Mouse (Mus musculus) lung, postnatal 0 days (tissue): ENCODE data around the gene C1d.

Source experiments
- CTCF ChIP-seq: IDR thresholded peaks from 2 replicates; pipeline ENCODE4 v1.5.1; 2016; ENCODE audit warnings: antibody characterized with exemption, mild to moderate bottlenecking
- EP300 ChIP-seq: IDR thresholded peaks from 2 replicates; pipeline ENCODE4 v1.6.1; 2016; ENCODE audit warnings: antibody characterized with exemption, mild to moderate bottlenecking, control low read depth

DNA sequence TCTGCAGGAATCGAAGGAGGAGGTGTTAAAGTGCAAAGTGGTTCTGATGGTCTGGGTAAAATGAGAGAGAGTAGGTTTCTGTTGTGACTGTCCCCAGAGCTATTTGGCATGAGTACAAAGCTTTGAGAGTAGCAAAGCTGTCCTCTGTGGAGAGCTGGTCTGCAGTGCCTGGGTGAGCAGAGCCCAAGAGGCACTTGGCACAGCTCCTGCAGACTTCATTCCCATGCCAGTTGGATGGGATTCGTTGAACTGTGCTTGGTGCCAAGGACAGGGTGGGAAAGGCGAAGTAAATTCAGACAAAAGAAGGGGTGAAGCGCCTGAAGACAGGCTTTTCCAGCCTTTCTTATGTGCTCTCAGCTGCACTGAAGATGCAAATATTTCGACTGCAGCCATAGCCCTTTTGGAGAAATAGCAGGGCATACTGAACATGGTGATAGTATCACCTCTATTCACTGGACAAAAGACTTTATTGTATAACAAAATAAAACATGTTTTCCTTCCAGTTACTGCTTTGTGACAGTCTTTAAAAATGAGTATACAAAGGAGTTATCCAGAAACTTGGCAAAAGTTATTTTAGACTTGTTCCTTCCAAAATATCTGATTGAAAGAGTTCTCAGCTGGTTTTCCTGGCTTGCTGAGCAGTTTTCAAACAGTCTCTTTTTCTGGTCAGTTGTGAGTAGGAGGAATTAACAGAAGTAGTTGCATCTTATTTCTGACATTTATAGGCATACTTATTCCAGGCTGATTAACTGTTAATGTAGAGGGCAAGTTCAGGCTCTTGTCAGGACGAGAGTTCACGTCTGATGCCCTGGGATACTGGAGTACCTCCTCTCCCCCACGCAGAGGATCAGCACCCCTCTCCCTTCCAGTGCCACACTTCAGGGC, 48.9 kb downstream of the C1d start:
- TF ChIP-seq CTCF (no peak), EP300 (no peak; the same call in 1 of the 2 replicates)
